Mouse (Mus musculus) ES-Bruce4 (cell line): Measurements from ENCODE around the gene Skil. TPM values are rescaled to one million over a fixed set of nuclear protein-coding genes. Genes with fewer than 3 reads are reported as not detected.

Experiments
- H3K27ac ChIP-seq: 2 replicates; pipeline ENCODE4 v1.5.1; 2012; ENCODE audit warnings: low read length, inconsistent platforms; ENCODE audit not compliant: insufficient read depth
- H3K27me3 ChIP-seq: 2 replicates; pipeline ENCODE4 v1.6.1; 2012; ENCODE audit warnings: mild to moderate bottlenecking, low read length, inconsistent platforms; ENCODE audit not compliant: control insufficient read depth, poor library complexity, insufficient read depth, severe bottlenecking
- H3K36me3 ChIP-seq: 2 replicates; pipeline ENCODE4 v1.6.1; 2012; ENCODE audit warnings: inconsistent platforms, mild to moderate bottlenecking, low read length, moderate library complexity; ENCODE audit not compliant: control insufficient read depth, poor library complexity, insufficient read depth, severe bottlenecking
- H3K4me1 ChIP-seq: one replicate; pipeline ENCODE4 v1.8.1; 2011; ENCODE audit warnings: low read length; ENCODE audit not compliant: control insufficient read depth, insufficient read depth
- H3K4me3 ChIP-seq: 2 replicates; pipeline ENCODE4 v1.5.1; 2011; ENCODE audit warnings: low read depth, mild to moderate bottlenecking, low read length
- H3K9ac ChIP-seq: 2 replicates; pipeline ENCODE4 v1.6.1; 2012; ENCODE audit warnings: low read depth, mild to moderate bottlenecking, inconsistent platforms; ENCODE audit not compliant: poor library complexity, severe bottlenecking
- H3K9me3 ChIP-seq: replicated peaks from 2 replicates; pipeline ENCODE4 v1.6.1; 2012; ENCODE audit warnings: mild to moderate bottlenecking, low read length, inconsistent platforms; ENCODE audit not compliant: control insufficient read depth, poor library complexity, insufficient read depth, severe bottlenecking
- CTCF ChIP-seq: IDR thresholded peaks from one replicate; pipeline ENCODE4 v1.8.1; 2011; ENCODE audit warnings: low read depth, low read length
- EP300 ChIP-seq: IDR thresholded peaks from 2 replicates; pipeline ENCODE4 v1.6.1; 2011; ENCODE audit warnings: low read depth, low read length; ENCODE audit not compliant: insufficient read depth
- POLR2A ChIP-seq: IDR thresholded peaks from one replicate; pipeline ENCODE4 v1.8.1; 2011; ENCODE audit warnings: low read length; ENCODE audit not compliant: insufficient read depth
- polyA plus RNA-seq: library from polyadenylated mRNA; stranded (reverse); fragments of >200 nt; gene quantifications from 2 replicates; pipeline ENCODE4 v1.2.4, GENCODE M21; 2011; ENCODE audit warnings: low read depth; ENCODE audit not compliant: missing spikeins, insufficient read depth, insufficient read length

Skil gene
- polyA plus RNA-seq, 1 experiment, result 69.6 TPM

DNA sequence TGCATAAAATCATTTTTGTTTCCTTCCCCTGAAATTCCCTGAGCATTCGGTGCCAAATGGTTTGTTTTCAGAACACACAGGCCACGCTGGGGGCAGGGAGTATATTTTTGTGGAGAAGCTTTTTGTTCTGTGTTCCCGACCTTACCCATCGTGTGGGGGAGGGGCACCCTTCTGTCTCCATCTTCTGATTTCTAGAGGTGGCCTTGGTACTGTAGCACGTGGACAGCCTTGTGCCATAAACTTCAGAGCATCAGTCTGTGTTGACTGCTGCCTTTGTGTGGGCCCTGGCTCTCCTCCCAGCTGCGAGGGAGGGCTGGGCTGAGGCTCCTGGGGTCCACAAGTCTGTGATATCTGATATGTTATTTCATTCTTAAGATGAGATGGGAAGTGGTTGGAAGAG is 57.2 kb downstream of the Skil start:
- no peak overlapping the region for H3K9ac ChIP-seq
- no peaks in the 10 kb centered on the region for H3K9me3 ChIP-seq
- H3K27ac ChIP-seq, result no peak overlapping the region
- H3K36me3 ChIP-seq, result no peaks in the 10 kb centered on the region
- TF ChIP-seq POLR2A (no peak), EP300 (no peak), CTCF (no peak)
- no peaks in the 10 kb centered on the region for H3K27me3 ChIP-seq
- no peak overlapping the region for H3K4me3 ChIP-seq
- no peaks in the 10 kb centered on the region for H3K4me1 ChIP-seq

DNA sequence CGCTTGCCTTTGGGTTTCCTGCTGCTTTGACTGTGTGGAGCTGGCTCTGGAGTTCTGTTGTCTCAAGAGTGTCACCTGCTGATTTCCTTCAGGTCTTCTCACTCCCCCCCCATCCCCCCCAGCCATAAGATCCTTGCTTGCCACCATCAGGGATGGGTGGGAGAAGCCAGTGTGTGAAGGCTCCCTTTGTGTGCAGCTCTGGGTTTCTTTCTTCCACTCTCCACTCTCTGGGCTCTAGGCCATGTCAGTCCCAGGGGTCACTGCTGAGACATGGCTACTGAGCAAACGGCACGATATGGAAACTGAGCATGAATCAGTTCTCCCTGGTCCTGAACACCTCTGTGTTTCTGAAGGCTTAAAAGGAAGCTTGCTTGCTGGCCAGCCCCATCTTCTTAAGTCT is 61.3 kb downstream of the Skil start:
- no peak for TF ChIP-seq POLR2A
- TF ChIP-seq EP300, result no peak
- TF ChIP-seq CTCF, result no peak
- no peak overlapping the region for H3K9ac ChIP-seq
- H3K9me3 ChIP-seq, result no peaks in the 10 kb centered on the region
- H3K4me3 ChIP-seq, result no peak overlapping the region
- H3K27ac ChIP-seq, result no peak overlapping the region
- no peaks in the 10 kb centered on the region for H3K4me1 ChIP-seq
- no peaks in the 10 kb centered on the region for H3K27me3 ChIP-seq
- H3K36me3 ChIP-seq, result no peaks in the 10 kb centered on the region

DNA sequence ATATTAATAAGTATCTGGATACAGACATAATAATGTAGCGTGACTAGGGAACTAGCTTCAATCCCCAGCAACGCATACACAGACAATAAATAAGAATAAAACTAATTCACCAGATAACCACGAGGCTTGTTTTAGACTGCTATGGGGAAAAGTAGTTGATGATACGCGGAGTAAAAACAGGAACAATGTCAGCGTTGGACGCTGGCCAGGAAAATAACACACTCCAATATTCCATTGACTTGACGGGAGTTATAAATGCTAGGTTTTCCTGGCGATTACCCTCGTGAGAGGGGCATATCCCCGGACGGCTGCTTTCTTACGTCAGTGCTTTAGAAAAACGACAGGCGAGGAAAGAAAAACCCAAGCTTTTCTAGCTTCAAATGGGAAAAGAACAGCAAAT is 62.9 kb downstream of the Skil start:
- Histone ChIP-seq H3K9me3 (no peaks in the 10 kb centered on the region), H3K9ac (no peak overlapping the region), H3K36me3 (no peaks in the 10 kb centered on the region), H3K4me3 (no peak overlapping the region), H3K27me3 (no peaks in the 10 kb centered on the region), H3K4me1 (no peaks in the 10 kb centered on the region), H3K27ac (no peak overlapping the region)
- no peak for TF ChIP-seq POLR2A
- TF ChIP-seq CTCF, result no peak
- TF ChIP-seq EP300, result no peak

DNA sequence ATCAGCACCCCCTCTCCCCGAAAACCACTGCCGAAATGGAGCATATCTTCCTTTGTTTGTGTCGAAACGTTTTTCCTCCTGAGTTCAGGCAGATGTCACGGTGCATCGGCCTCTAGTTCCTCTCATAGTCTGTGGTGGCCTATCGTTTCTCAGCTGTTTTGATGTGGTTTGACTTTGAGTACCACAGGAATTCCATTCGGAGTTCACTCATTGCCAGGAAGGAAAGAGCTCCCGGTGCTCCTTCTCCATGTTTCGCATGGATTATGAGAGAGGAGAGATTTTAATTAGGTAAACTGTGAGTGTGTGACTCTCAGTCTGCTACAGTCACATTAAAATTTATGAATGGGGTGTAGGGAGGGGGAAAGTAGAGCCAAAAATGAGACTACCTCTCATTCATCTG is 65.2 kb downstream of the Skil start:
- TF ChIP-seq CTCF, result no peak
- no peak for TF ChIP-seq POLR2A
- no peaks in the 10 kb centered on the region for H3K36me3 ChIP-seq

DNA sequence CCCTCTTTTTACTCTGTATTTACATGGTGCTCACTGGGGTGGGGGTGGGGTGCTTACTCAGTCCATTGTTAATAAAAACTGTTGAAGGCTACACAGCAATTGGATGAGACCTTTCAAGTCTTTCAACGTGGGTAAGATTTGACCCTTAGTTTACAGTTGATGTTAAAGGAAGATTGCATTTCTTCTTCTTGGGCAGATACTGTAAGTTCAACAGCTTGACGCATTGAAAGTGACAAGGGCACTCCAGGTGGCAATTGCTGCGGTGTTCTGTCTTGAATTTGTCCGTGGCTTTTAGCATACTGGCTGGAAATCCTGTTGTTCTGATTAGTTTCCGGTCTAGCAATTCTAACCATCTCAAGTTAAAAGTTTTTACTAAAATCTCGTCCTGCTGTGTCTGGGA is 66.5 kb downstream of the Skil start:
- H3K27me3 ChIP-seq, result no peaks in the 10 kb centered on the region
- H3K4me1 ChIP-seq, result no peaks in the 10 kb centered on the region
- H3K4me3 ChIP-seq, result no peak overlapping the region
- no peak overlapping the region for H3K27ac ChIP-seq
- TF ChIP-seq POLR2A (no peak), CTCF (no peak), EP300 (no peak)
- H3K9ac ChIP-seq, result no peak overlapping the region
- H3K9me3 ChIP-seq, result no peaks in the 10 kb centered on the region
- no peaks in the 10 kb centered on the region for H3K36me3 ChIP-seq

More for the DNA sequence above, 65.2 kb downstream of the Skil start:
- no peaks in the 10 kb centered on the region for H3K9me3 ChIP-seq
- H3K4me3 ChIP-seq, result no peak overlapping the region
- H3K27me3 ChIP-seq, result no peaks in the 10 kb centered on the region
- H3K27ac ChIP-seq, result no peak overlapping the region
- H3K9ac ChIP-seq, result no peak overlapping the region
- no peaks in the 10 kb centered on the region for H3K4me1 ChIP-seq

DNA sequence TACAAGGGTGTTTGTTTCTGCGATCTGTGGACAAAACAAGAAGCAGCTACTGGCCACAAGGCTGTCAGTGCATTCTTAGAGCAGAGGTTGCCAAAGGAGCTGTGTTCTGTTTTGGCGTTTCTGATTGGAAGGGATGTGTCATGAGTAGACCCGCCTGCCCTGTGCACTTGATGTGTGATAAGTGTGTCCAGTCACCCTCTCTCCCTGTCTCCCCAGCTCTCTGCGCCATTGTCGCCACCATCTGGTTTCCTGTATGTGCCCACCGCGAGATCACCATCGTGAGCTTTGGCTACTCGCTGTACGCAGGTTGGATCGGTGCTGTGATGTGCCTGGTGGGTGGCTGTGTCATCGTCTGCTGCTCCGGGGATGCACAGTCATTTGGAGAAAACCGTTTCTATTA is 68.0 kb downstream of the Skil start:
- peaks cover 2% of the 10 kb centered on the region for H3K4me1 ChIP-seq
- 0 out of 2 replicates have a peak overlapping the region, but pooled peaks have one; percentile 9 for H3K4me3 ChIP-seq
- H3K27ac ChIP-seq, result no peak overlapping the region
- no peak overlapping the region for H3K9ac ChIP-seq
- no peaks in the 10 kb centered on the region for H3K9me3 ChIP-seq
- TF ChIP-seq EP300, result no peak
- no peak for TF ChIP-seq CTCF
- no peak for TF ChIP-seq POLR2A
- no peaks in the 10 kb centered on the region for H3K36me3 ChIP-seq
- no peaks in the 10 kb centered on the region for H3K27me3 ChIP-seq
